Mouse (Mus musculus) ovary, postnatal 14 days (tissue): ENCODE results near the gene Tstd1.
A peak's percentile ranks its signal among the peaks of the same experiment; 100 is the strongest.

ENCODE experiments used
- DNase-seq: peaks from one replicate; pipeline ENCODE4 v3.0.0; 2022; ENCODE audit warnings: low spot score

Tstd1 gene

DNA sequence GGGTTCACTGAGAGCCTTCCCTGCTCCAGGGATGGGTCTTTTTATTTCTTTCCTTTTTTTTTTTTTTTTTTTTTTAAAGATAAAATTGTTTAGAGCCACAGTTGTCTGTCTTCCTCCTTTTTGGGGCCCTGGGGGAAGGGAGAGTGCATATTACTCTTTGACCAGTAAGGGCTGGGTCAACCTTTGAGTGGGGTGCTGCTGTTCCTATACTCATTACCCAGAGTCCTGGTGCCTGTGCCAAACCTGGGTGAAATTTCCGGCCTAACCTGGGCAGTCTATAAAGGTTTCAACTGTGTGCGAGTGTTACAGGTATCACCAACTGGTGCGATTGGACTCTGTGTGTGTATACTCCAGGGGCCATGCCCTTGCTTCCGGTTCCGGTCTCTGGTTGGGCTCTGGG, at the start of gene Tstd1:
Gene Tstd1, plus strand, starts transcription at position 213 of the 400 bp plus-strand sequence.
- no peak for DNase-seq

DNA sequence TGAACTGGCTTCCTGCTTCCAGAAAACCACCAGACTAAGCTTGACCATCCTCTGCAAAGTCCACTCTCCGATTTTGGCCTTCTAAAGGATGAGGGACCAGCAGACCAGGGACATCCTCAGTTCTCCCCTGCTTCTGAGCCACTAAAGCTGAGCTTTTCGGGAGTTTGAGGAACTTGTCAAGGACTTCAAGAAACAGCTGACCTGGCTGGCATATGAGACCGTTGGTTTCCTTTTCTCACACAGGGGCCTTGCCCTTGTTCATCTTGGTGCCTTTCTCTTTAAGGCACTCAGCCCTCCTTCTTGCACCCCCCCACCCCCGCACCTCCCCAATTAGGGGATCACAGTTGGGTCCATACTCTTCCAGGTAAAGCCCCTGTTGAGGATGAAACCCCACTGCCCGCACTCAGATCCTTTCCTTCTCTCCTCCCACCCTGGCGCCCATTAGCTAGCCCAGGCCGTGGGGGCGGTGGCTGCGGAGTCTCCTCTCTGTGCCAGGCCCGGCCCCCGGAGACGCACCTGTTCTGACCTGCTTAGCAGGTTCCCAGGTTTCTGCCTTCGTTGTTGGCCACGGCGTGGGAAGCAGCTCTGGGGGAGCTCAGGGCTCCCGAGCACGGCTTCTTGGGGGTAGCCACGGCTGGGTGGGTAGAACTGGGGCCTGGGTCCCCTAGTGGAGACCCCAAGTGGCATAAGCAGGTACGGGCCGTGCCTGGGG, 48.7 kb upstream of the Tstd1 start, which contains the start of gene Nectin4:
Gene Nectin4, plus strand, starts transcription at position 255 of the 712 bp plus-strand sequence.
- DNase-seq: no peak

DNA sequence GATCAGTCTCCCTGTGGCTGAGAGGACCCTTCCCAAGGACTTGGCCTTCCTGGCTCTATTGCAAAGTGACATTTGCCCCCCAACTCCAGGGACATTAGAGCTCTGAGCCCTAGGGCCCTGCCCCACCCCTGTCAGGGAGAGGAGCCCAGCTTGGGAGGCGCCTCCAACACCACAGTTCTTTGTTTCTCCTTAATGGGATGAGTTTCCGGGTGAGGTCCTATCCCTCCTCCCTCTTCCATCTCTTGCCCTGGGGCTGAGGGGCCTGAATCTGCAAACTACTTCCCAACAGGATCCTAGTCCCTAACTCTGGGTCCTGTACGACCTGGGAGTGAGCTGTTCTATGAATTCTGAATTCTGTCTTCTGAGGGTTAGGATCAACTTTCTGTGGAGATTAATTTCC, 45.8 kb upstream of the Tstd1 start:
- DNase-seq: no peak

DNA sequence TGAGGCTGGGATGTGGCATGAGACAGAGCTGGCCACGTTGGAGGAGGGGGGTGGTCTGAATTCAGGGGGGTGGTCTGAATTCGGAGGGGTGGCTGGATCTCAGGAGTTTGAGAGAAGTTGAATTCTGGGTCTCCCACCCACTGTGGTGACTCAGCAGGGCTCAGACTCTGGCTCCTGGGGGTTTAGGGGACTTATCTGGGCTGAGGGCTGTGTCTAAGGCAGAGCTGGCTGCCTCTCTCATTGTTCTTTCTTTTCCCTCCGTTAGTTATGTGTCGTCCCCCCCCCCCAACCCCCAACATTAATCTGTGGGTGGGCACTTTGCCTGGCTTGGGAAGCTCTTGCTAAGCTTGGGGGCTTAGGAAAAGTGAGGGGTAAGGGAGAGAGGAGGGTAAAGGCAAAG, 44.7 kb upstream of the Tstd1 start:
- DNase-seq: no peak

DNA sequence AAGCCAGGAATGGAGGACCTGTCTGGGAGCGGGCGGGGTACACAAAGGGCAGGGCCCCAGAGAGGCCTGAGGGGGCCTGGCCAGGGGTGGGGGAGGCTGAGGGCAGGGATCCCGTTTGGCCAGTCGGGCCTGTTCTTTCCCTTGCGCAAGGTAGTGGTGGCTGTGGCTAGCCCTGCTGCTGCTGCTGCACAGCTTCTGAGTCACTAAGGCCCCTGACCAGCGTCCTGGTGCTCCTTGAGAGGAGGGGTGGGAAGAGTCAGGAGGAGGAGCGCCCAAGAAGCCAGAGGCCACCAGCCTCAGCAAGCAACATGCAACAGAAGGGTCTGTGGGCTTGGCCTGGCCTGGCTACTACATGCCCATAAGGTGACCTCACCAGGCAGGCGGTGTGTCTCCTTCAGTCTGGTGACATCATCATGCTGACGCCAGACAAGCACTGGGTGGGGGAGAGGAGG, 43.0 kb upstream of the Tstd1 start:
- no peak for DNase-seq

DNA sequence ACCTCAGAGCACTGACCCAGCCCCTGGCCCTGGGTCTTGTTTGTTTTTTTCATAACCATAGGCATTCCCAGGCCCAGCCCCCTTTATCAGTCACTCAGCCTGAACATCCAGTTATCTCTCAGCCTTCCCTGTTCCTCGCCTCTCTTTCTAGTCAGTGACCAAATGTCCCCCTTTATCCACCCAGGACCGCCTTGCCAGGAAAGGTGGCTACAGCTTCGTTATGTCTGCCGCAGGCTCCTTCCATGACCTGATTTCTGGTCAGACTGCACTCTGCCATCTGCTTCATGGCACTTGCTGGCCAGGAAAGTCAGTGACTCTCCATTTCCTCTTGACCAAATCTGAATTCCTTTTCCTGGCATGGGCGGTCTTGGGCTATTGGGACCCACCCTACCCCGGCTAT, 40.4 kb upstream of the Tstd1 start:
- DNase-seq: no peak

DNA sequence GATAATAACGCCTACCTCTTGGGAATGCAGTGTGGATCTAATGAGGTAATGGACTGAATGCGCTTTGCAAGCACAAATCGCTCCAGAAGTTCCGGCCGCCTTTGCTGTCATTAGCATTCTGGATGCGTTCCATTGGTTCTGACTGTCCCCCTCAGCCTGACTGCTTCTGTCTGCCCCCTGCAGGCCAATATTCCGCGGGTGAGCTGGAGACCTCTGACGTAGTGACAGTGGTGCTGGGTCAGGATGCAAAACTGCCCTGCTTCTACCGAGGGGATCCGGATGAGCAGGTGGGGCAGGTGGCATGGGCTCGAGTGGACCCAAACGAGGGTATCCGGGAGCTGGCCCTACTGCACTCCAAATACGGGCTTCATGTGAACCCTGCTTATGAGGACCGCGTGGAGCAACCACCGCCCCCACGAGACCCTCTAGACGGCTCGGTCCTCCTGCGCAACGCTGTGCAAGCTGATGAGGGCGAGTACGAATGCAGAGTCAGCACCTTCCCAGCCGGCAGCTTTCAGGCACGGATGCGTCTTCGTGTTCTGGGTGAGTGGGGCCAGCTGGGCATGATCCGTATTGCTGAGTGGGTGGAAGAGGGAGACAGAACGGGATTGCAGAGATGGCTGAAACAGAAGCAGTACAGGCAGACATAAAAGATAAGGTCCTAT, 38.6 kb upstream of the Tstd1 start:
- DNase-seq: peak; percentile 51

DNA sequence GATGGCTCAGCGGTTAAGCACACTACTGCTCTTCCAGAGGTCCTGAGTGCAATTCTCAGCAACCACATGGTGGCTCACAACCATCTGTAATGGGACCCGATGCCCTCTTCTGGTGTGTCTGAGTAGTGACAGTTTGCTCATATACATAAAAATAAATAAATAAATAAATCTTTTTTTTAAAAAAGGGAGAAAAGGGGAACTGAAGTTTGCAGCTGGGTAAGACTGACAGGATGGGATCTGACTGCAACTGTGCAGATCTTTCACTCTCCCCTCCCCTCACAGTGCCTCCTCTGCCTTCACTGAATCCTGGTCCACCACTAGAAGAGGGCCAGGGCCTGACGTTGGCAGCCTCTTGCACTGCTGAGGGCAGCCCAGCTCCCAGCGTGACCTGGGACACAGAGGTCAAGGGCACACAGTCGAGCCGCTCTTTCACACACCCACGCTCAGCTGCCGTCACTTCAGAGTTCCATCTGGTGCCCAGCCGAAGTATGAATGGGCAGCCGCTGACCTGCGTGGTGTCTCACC, 36.5 kb upstream of the Tstd1 start:
- no peak for DNase-seq

DNA sequence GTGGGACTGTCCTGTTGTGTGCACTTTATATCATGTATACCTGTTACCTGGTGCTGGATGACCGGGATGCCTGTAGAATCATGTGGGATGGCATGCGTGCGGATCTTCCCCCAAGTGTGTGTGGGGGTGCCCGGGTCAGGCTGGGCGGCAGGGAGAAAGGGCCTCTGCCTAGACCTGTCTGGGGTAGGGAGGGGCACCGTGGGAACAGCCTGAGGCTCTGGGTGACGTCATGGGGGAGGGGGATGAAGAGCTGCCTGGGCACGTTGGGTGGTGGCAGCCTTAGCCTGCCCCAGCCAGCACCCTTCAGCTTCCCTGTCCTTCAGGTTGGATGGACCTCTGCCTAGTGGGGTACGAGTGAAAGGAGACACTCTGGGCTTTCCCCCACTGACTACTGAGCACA, 34.3 kb upstream of the Tstd1 start:
- DNase-seq: no peak

DNA sequence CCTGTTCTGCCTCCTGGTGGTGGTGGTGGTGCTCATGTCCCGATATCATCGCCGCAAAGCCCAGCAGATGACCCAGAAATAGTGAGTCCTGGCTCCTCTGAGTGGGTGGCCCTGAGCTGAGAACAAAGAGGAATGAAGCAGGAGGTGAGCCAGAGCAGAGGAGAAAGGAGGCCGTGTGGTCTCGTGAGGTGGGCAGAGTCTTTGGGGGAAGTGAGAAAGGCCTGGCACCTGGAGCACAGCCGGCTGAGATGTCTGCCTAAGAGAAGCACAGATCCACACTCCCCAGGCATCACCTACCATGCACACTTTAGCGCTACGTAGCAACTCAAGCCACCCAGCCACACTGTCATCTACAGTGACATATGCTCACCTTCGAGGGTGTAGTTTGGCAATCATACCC, 33.5 kb upstream of the Tstd1 start:
- DNase-seq: no peak

DNA sequence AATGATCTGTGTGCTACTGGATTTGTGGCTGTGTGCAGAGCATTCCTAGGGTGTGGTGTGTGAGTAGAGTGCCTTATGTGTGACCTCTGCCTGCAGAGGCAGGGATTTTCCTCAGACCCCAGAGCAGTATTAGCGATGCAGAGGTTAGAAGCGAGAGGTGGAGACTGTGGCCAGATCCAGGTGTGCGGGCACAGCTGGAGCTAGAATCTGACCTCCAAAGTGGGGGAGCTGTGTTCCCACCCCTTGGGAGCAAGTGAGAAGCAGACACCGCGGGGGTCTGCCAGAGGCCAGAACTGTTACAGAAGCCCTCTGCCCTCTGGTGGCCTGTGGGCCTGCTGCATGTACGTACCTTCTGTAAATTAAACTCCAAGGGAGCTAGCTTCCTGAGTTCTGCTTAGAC, 31.6 kb upstream of the Tstd1 start:
- no peak for DNase-seq

DNA sequence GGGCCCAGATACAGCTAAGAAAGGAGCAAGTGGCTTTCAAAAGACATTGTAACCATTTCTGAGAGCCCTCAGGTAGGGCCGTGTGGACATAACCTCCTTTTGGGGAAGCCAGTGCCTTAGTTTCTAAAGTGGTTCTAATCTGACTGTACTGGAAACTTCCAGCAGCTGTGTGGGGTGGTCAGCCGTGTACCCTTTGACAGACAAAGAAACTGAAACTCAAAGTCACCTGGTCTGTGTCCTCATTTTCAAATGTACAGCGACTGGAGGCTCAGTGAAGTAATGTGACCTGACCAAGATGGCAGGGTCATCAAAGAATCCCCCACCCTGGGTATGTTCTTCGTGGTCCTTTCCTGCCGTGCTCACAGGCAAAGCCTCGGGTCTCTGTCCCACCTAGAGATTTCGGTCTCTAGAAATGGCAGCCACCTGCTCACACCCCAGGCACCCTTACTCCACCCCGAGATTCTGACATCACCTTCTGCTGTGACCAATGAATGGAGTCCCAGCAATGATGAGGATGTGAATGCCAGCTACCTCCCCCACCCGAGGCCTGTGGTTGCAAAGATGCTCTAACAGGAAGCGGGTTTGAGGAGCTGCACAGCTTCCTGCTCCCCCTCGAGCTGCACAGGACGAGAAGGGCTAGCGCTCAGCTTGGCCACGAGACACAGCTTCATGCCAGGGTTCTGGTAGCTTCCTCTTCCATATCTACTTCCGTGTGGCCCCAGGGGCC, 30.1 kb upstream of the Tstd1 start, which contains the start of gene Arhgap30:
Gene Arhgap30, plus strand, starts transcription at position 579 of the 727 bp plus-strand sequence.
- DNase-seq: no peak

DNA sequence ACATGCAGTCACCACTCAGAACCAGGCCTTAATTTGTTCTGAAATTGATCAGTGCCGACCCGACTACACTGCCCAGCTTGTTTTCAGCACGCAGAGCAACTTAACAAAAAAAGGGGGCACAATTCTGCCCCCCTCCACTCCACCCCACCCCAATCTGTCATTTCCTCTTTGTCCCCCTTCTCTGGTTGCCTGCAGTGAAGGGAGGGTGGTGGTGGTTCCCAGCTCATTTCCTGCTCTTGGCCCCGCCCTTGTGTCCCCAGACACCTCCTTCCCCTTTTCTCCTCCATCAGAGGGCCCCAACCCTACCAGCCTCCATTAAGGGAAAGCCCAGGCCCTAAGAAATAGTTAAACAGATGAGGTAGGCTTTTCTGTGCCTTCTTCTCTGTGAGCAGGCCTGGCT, 28.6 kb upstream of the Tstd1 start:
- no peak for DNase-seq

DNA sequence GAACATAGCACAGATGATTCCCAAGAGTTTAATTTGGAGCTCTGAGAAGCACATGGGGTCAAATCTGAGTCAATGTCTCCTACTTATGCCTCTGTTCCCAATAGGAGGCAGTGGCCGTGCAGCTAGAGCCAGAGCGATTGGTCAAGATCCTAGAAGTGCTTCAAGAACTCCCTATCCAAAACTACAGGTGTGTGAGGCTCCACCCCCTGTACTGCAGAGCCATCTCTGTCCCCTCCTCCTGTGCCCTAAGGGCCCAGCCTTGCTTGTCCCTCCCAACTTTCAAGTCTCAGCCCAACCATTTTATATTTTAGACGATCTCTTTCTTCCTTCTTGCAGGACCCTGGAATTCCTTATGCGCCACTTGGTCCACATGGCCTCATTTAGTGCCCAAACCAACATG, 16.9 kb upstream of the Tstd1 start:
- DNase-seq: no peak

DNA sequence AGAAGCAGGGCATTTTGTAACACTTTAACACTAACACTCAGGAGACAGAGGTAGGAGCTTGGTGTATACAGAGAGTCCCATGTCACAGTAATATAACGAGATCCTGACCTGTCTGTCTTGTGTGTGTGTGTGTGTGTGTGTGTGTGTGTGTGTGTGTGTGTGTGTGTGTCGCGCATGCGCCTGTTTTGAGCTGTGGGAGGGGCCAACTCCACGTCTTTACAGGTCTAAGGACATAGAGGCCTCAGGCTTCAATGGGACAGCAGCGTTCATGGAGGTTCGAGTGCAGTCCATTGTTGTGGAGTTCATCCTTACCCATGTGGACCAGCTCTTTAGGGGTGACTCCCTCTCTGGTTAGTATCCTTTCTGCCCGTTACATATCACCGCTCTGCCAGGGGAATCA, 15.7 kb upstream of the Tstd1 start:
- DNase-seq: no peak

DNA sequence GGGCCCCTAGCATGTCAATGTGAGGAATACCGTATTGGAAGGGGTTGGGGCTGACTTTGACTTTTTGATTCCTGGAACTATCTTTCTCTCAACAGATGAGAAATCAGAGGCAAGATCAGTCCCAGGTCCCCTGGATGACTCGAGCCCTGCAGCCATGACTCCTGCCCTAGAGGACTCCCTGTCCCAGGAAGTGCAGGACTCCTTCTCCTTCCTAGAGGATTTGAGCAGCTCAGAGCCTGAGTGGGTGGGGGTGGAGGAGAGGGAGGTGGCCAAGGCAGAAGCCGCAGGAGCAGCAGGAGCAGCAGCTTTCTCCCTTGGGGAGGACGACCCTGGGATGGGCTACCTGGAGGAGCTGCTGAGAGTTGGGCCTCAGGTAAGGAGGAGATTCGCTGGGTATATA, 11.4 kb upstream of the Tstd1 start:
- no peak for DNase-seq

DNA sequence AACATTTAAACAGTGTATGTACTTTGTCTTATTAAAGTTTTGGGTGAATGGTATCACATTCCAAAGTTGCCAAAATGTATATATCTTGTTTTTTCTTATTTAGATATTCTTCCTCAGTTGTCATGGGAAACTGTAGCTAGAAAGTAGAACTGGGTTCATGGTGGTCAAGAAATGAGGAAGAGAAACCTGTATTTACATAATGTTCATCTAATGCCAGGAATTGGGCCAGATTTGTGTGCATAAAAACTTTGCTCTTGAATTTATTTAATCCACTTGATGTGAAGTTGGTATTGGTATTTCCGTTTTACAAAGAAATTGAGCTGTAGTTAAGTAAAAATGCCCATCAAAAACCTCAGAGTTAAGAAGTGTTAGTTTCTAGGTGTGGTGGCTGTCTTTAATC, 8.4 kb upstream of the Tstd1 start:
- no peak for DNase-seq

DNA sequence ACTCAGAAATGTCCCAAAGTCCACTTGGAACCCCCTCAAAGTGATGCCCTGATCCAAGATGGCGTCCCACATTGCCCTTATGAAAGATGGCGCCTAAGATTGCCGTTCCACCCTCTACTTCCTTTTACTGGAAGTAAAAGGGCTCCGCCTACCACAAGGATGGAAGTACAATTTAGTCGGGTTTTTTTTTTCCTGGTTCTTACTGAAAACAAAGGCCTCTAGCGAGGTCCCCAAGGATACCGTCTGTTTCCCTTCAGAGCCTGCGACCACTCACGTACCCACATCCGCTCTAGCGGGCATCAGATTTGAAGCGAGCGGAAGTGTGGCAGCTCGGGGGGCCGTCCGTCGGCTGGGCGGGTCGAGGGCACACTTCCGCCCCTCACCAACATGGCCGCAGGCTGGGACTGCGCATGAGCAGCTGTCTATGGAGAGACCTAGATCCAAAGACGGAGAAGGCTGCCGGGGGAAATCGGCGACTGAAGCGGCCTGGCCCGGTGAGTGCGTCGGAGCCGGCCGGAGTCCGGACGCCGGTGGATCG, 7.7 kb upstream of the Tstd1 start, which contains the start of gene Usf1:
Gene Usf1, plus strand, starts transcription at position 367 of the 538 bp plus-strand sequence.
- DNase-seq: peak; percentile 91

DNA sequence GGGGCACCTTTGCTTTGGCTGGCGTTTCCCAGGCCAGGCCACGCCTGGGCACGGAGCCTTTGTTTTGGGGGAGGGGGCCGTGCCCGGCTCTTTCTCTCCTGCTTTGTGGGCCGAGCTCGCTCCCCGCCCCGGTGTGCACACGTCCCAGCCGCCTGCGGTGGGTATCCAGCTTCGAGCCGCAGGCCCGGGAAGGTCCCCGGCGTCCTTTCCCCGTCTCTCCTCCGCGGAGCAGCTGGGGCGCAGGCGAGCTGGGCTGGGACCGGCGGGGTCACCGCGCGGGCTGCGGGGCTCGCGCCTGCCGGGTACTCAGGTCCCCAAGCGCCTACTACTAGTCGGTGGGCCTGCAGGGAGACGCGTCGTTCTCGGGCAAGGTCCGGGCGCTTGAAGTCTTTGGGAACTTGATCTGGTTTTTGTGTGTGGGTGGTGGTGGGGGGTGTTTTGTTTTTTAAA, 7.2 kb upstream of the Tstd1 start:
- DNase-seq: no peak

DNA sequence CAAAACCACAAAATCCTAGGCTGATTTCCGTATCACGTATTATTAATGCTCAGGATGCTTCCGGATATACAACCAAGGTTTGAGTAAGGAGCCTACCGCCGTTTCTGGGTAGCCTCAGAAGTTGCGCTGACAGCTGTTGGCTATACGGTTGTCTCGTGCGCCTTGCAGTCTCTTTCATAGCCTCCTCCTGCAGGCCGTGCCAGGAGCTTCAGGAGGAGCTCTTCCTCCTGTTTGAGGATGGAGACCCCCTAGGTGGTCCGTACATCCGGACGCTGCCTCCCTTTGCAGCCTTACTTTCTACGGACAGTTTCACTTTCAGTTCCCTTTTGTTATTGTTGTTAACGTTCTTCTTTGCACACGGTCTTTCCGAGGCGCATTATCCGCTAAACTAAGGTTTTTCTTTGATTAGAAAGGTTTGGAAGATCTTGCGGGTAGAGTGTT, 6.7 kb upstream of the Tstd1 start:
- no peak for DNase-seq

DNA sequence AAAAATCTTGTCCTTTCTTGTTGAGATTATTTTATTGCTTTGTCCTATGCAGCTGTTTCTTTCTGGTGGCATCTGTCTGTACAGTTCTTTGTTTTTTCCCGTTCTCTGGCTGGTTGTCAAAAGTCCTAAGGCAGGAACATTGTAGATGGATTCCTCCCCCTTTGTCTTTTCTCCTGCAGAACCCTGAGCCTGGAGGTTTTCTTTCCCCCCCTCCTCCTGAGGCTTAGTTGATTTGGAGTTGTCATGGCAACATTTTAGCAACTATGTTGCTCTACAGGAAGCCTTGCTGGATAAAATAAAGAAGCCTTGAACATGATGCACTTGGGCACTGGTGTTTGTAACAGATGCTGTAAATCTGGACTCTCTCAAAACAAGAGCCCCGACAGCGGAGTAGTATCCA, 6.2 kb upstream of the Tstd1 start:
- no peak for DNase-seq

DNA sequence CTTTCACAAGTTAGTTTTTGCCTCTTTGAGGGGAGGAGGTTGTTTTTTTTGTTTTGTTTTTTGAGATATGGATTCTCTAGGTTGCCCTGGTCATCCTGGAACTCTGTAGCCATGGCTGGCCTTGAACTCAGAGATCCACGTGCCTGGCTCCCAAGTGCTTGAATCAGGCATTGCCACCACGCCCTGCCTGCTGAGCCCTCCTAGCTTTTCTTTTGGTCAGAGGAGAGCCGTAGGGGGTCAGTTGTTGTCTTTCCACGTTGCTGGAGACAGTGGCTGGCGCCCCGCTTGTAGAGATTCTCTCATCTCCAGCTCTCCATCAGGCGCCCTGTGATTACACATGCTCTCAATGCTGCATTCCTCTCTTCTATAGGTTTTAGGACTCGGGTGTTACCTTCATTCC, 5.1 kb upstream of the Tstd1 start:
- no peak for DNase-seq
